Mouse (Mus musculus) hindbrain, embryonic 11.5 days (tissue): ENCODE data around the gene Gm13212. TPM values are rescaled to one million over a fixed set of nuclear protein-coding genes. Genes with fewer than 3 reads are reported as not detected.
A peak's percentile ranks its signal among the peaks of the same experiment; 100 is the strongest.
"Not testable (repeated sequence)": the region's sequence is repeated elsewhere in the genome, so short reads cannot be mapped to it uniquely, and the experiment has no call there.

Source experiments
- ATAC-seq: fragments of 200-750 bp; cut with Nextera tagmentation; 2 replicates; pipeline ENCODE4 v1.8.0; 2017; ENCODE audit warnings: mild to moderate bottlenecking, moderate TSS enrichment, moderate library complexity; ENCODE audit not compliant: low FRiP score
- DNase-seq: peaks from one replicate; pipeline ENCODE4 v3.0.0-alpha.2; 2015; ENCODE audit warnings: low spot score
- H3K27ac ChIP-seq: fragments of 300-500 bp; sonication (generic); 2 replicates; pipeline ENCODE4 v1.5.1; 2014; ENCODE audit warnings: mild to moderate bottlenecking, low read depth, low read length
- H3K27me3 ChIP-seq: fragments of 300-500 bp; sonication (generic); 2 replicates; pipeline ENCODE4 v1.6.1; 2014; ENCODE audit warnings: mild to moderate bottlenecking, low read length, moderate library complexity, mixed read lengths; ENCODE audit not compliant: control insufficient read depth, insufficient read depth
- H3K36me3 ChIP-seq: fragments of 300-500 bp; sonication (generic); 2 replicates; pipeline ENCODE4 v1.6.1; 2014; ENCODE audit warnings: mild to moderate bottlenecking, low read length, moderate library complexity, mixed read lengths; ENCODE audit not compliant: control insufficient read depth, insufficient read depth
- H3K4me1 ChIP-seq: fragments of 300-500 bp; sonication (generic); replicated peaks from 2 replicates; pipeline ENCODE4 v1.6.1; 2014; ENCODE audit warnings: low read length, mixed read lengths; ENCODE audit not compliant: control insufficient read depth, insufficient read depth
- H3K4me2 ChIP-seq: fragments of 300-500 bp; sonication (generic); replicated peaks from 2 replicates; pipeline ENCODE4 v1.6.1; 2014; ENCODE audit warnings: mild to moderate bottlenecking, low read depth, low read length
- H3K4me3 ChIP-seq: fragments of 300-500 bp; sonication (generic); 2 replicates; pipeline ENCODE4 v1.5.1; 2014; ENCODE audit warnings: low read depth, low read length
- H3K9ac ChIP-seq: fragments of 300-500 bp; sonication (generic); 2 replicates; pipeline ENCODE4 v1.6.1; 2014; ENCODE audit warnings: low read depth, low read length
- H3K9me3 ChIP-seq: fragments of 300-500 bp; sonication (generic); 2 replicates; pipeline ENCODE4 v1.6.1; 2016; ENCODE audit warnings: low read length; ENCODE audit not compliant: control insufficient read depth
- WGBS: fragments of 180-500 bp; shearing (Covaris S2); extraction: QIAGEN DNeasy Blood & Tissue Kit; methylation state at CpG from one replicate; pipeline ENCODE4 v1.1.7; 2014; 5-methylcytosine and 5-hydroxymethylcytosine counted together
- polyA plus RNA-seq: library from polyadenylated mRNA; unstranded; fragments of >200 nt; fragmentation: Nextera tagmentation; extraction: Ambion mirVana; gene quantifications from 2 replicates; pipeline ENCODE4 v1.2.1, GENCODE M21; 2014

The Gm13212 gene
- polyA plus RNA-seq, result 0.78 and 1.3 TPM in 2 replicates

DNA sequence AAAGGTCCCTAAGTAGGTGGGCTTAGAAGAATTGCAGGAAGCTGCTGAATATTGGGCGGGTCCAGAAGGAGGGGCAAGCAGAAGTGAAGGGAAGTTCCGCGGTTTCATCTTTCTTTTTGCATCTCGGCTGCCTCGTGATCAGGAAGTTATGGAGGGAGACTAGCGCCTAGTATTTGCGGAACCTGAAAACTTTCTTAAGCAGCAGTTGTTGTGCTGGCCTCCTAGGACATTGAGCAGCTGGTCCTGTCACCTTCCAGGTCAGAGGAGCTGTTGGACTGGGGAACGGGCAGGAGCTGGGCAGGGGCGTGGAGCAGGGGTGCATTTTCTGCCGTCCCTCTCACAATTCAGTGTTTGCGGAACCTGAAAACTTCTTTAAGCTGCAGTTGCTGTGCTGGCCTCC, at the start of gene Gm13212:
Gm13212 (plus strand) TSS at position 89 of the 400 bp plus-strand sequence.
- DNase-seq (peak; percentile 9), ATAC-seq (peak; percentile 30; the same call in 1 of the 2 replicates)
- not testable (repeated sequence) for H3K27me3 ChIP-seq, H3K27ac ChIP-seq, H3K36me3 ChIP-seq, H3K4me3 ChIP-seq, H3K4me1 ChIP-seq, H3K4me2 ChIP-seq, H3K9me3 ChIP-seq, H3K9ac ChIP-seq
- WGBS, result 27% methylated on average over 11 of the region's 11 CpGs

DNA sequence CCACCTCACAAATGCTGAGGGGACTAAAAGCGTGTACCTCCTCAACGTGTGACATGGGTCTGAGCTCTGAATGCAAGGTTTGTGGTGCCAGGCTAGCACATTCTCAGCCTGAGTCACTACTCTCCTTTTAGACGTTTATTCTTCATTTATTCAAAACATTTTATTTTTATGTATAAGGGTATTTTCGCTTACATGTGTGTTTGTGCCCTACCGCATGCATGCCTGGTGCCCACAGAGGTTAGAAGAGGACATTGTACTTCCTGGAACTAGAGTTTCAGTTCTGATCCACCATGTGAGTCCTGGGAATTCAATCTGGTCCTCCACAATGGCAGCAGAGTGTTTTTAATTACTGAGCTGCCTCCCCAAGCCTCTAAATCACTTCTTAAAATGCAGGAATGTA, 41.1 kb upstream of the Gm13212 start:
- not testable (repeated sequence) for H3K4me1 ChIP-seq, H3K9ac ChIP-seq, H3K27me3 ChIP-seq, H3K27ac ChIP-seq, H3K4me3 ChIP-seq, H3K36me3 ChIP-seq, H3K4me2 ChIP-seq, DNase-seq, H3K9me3 ChIP-seq, ATAC-seq
- WGBS, result 68% methylated on average over 5 of the region's 5 CpGs

DNA sequence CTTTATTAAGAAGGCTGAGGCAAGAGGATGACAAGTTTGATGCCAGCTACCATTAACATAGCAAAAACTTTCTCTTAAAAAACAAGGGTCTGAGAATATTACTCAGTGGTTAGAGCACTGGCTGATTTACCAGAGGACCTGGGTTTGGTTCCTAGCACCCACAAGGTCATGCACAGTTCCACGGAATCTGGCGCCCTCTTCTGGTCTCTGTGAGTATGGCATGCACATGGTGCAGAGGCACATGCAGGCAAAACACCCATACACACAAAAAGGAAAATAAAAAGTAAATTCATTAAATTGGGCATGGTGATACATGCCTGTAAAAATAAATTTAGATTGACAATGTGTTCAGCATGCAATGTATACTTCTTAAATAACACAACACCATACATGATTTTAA, 39.9 kb upstream of the Gm13212 start:
- H3K36me3 ChIP-seq, H3K27me3 ChIP-seq, H3K9ac ChIP-seq, H3K9me3 ChIP-seq, H3K4me2 ChIP-seq, ATAC-seq, H3K4me1 ChIP-seq, H3K27ac ChIP-seq, DNase-seq, H3K4me3 ChIP-seq: not testable (repeated sequence)
- 29% methylated on average over 2 of the region's 2 CpGs for WGBS

DNA sequence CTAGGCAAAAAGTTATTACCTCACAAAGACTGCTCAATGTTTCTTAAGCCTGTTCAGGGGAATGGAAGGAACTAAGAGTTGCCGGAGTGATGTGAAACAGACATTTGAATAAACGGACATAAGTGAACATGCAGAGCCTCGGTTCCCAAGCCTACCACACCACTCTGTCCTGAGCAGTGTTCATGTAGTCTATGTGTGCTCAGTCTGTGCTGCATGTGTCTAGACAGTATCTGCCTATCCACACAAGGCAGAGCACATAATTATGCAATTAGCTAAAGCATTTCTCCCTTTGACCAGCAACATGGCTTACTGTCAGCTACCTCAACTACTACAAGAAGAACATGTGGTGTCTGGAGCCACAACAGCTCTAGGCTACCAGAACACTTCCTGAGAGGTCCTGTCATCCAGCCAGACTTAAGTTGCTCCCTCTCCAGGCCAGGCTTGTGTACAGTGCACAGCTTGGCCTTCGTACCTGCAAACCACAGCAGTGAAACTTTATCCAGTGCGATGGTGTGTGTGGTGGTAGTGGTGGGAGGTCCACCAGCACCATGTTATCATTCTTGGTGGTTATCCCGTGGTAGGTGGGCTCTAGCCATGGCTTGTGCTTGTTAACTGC, 39.1 kb upstream of the Gm13212 start:
- DNase-seq, H3K4me3 ChIP-seq, H3K27ac ChIP-seq, H3K4me2 ChIP-seq, H3K27me3 ChIP-seq, H3K36me3 ChIP-seq, H3K4me1 ChIP-seq, H3K9me3 ChIP-seq, H3K9ac ChIP-seq: not testable (repeated sequence)
- 74% methylated on average over 6 of the region's 6 CpGs for WGBS
- 0 out of 2 replicates have a peak, but pooled peaks have one; percentile 33 for ATAC-seq

DNA sequence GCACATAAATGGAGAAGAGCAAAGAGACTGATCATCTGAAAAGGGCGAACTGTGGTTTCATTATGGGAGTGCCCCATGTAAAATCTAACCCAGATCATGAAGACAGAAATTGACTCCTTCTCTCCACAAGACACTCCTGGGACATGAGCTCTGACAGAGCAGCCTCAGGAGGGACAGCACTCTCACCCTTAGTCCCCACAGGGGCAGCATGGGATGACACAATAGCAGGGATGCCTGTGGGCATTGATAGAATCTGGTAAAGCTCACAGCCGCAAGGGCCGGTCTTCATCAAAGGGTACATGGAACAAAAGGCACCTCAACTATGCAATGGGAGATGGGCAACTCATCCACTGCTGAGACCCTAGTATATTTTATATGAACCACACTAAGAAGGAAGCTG, 38.5 kb upstream of the Gm13212 start:
- H3K9me3 ChIP-seq, DNase-seq, H3K27me3 ChIP-seq, H3K36me3 ChIP-seq, H3K9ac ChIP-seq, H3K4me1 ChIP-seq, H3K4me3 ChIP-seq, H3K27ac ChIP-seq, H3K4me2 ChIP-seq: not testable (repeated sequence)
- 97% methylated on average over 3 of the region's 3 CpGs for WGBS
- ATAC-seq, result 0 out of 2 replicates have a peak, but pooled peaks have one; percentile 74

DNA sequence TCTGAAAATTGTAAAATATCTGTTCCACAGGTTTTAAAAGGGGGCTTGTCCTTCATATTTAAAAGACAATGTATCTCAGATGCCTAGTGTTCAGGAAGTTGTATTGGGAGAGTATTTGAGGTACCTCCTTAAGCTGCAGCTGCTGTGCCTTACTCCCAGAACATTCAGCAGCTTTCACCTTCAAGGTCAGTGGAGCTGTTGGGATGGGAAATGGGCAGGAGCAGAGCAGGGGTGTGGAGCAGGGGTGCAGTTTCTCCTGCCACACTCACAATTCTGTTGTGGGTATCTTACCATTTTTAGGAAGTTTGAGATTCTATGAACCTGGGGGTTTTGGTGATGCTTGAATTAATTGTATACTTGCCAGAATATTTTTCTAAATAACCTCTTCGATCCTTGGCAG, 28.3 kb upstream of the Gm13212 start:
- no peaks in the 10 kb centered on the region for H3K27me3 ChIP-seq
- H3K9me3 ChIP-seq, result peaks cover 5% of the 10 kb centered on the region; the same call in 1 of the 2 replicates
- H3K4me2 ChIP-seq, result no peak overlapping the region
- H3K4me3 ChIP-seq, result no peak overlapping the region
- no peak for ATAC-seq
- DNase-seq, result no peak
- no peak overlapping the region for H3K9ac ChIP-seq
- no peak overlapping the region for H3K27ac ChIP-seq
- no peaks in the 10 kb centered on the region for H3K4me1 ChIP-seq
- no peaks in the 10 kb centered on the region for H3K36me3 ChIP-seq
- 84% methylated on average over 1 of the region's 1 CpGs for WGBS

DNA sequence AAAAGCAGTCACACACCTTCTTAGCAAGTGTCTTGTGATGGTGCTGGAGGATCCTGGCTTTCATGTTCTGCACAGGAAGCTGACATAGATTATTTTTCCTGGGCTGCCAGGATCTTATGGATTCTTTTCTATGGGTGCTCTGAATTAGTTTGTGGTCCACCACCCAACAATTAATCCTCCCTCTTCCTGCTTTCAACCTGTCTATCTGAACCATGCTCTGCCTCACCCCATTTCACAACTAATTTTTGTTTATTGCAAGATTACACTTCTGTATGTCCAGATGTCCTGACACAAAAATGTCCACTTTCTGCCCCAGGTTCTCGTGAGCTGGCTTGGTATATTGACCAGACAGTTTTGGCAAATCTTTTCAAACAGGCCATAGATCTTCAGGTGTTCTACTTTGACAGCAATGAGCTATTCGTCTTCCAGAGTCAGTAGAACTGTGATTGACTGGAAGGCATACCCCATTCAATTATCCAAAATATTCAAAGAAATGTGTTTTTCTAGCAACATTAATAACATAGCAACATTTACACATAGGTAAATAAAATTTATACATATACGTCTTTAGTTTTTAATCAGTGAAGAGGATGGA, 25.4 kb upstream of the Gm13212 start:
- 41% methylated on average over 3 of the region's 3 CpGs for WGBS
- H3K27me3 ChIP-seq, result no peaks in the 10 kb centered on the region
- H3K9me3 ChIP-seq, result peaks cover 5% of the 10 kb centered on the region; the same call in 1 of the 2 replicates
- ATAC-seq (no peak), DNase-seq (no peak)
- no peaks in the 10 kb centered on the region for H3K4me1 ChIP-seq
- H3K4me2 ChIP-seq, result no peak overlapping the region
- H3K27ac ChIP-seq, result no peak overlapping the region
- H3K36me3 ChIP-seq, result no peaks in the 10 kb centered on the region
- no peak overlapping the region for H3K9ac ChIP-seq
- no peak overlapping the region for H3K4me3 ChIP-seq

DNA sequence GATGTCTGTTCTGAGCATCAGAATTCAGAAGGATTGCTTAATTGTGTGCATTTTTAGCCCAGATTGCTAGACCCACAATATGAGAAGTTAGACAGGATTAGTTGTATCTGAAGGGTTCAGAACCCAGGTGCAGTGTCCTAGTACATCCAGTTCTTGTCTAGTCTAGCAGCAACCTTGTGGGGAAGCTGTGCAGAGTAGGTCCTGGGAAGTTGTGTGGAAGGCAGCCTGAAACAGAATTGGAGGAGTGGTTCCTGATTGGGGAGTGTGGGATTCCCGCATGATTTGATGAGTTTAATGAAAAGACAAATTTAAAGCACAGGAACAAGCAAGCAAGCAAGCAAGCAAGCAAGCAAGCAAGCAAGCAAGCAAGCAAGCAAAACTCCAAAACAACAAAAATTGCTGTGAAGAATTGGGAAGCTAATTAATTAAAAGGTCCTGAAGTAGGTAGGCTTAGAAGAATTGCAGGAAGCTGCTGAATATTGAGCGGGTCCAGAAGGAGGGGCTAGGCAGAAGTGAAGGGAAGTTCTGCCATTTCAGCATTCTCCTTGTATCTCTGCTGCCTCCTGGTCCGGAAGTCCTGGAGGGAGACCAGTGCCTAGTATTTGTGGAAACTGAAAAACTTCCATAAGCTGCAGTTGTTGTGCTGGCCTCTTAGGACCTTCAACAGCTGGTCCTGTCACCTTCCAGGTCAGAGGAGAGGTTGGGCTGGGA, 20.7 kb upstream of the Gm13212 start:
- no peak for ATAC-seq
- no peak for DNase-seq
- Histone ChIP-seq H3K9ac (no peak overlapping the region), H3K27ac (no peak overlapping the region), H3K4me3 (no peak overlapping the region), H3K4me2 (no peak overlapping the region), H3K9me3 (peaks cover 4% of the 10 kb centered on the region; the same call in 1 of the 2 replicates), H3K27me3 (no peaks in the 10 kb centered on the region), H3K36me3 (no peaks in the 10 kb centered on the region), H3K4me1 (no peaks in the 10 kb centered on the region)
- 66% methylated on average over 3 of the region's 3 CpGs for WGBS
